Mouse (Mus musculus): ENCODE measurements around the gene Fbxl13.

The Fbxl13 gene

GRCm38 (mm10) chr5:21518207-21518606 is 127.2 kb downstream of the Fbxl13 start:
- no peak for DNase-seq

GRCm38 (mm10) chr5:21517562-21517961 is 127.9 kb downstream of the Fbxl13 start:
- no peak for DNase-seq

GRCm38 (mm10) chr5:21513363-21513762 is 132.1 kb downstream of the Fbxl13 start:
- no peak for DNase-seq

GRCm38 (mm10) chr5:21509801-21510200 is 135.6 kb downstream of the Fbxl13 start:
- DNase-seq, result no peak

DNA sequence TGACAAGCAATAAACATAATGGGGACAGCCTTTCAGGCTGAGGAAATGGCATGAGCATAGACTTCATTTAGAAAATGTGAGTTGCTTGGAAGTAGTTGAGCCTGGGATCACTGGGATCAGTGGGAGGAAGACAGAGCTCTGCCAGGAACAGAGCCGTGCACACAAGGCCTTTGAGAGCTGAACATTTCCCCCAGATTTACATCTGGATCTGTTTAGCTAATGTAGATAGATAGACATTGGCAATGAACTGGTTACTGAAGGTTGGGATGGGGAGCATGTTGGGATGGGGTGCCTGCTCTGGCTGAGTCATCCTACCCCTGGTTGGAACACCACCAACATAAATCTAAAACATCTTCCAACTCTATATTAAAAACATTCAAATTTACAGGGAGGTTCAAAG is 138.5 kb downstream of the Fbxl13 start:
- DNase-seq, result no peak

DNA sequence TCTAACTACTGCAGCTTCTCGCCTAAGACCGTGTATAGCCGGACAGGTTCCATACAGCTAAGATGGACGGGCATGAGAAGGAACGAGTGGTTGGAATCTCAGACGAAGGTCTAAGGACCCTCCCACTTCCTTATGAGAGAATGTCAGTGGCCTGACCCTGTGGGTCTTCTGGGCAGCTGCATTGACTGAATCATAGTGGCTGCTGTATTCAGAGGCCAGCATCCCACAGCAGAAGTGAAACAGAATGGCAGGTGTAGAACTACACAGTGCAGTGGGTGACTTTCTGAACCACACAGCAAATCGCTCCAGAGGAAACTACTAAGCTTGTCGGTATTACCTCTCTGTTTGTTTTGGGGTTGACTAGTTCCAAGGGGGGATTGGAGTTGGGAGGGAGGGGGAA is 140.3 kb downstream of the Fbxl13 start:
- DNase-seq, result no peak

GRCm38 (mm10) chr5:21502936-21503610 is 142.4 kb downstream of the Fbxl13 start:
- DNase-seq, result no peak

DNA sequence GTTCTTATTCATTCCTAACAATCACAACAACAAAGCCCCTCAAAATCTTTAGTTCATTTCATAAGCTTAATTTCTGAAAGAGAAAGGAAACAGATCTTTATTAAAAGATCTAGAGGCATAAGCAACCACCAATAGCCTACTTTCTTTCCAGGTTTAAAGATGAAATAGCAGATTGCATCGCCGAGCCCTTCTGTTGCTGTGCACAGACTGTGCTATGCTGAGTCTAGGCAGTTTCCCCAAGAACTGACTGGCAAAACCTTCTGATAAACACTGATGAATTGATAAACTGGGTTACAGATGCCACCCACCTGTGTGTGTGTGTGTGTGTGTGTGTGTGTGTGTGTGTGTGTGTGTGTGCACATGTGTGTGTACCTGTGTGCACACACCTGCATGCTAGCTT is 144.5 kb downstream of the Fbxl13 start:
- no peak for DNase-seq

GRCm38 (mm10) chr5:21500133-21500532 is 145.3 kb downstream of the Fbxl13 start:
- no peak for DNase-seq

DNA sequence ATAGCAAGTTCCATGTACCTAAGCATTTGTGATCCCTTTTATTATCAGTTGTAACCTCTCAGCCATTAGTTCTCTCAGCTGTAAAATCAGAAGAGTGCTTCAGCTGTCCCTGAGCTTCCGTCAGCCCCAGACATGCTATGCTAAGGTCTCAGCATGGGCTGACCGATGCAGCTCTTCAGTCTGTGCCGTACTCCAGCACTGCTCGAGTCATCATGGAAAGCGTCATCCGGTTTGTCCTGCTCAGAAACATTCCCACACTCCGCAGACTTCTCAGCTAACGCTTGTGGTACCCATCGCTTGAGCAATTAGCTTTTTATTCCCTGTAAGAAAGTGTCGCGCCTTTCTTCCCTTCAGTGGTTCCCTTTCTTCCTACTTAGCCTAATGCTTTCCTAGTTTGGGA is 146.5 kb downstream of the Fbxl13 start:
- DNase-seq, result no peak

DNA sequence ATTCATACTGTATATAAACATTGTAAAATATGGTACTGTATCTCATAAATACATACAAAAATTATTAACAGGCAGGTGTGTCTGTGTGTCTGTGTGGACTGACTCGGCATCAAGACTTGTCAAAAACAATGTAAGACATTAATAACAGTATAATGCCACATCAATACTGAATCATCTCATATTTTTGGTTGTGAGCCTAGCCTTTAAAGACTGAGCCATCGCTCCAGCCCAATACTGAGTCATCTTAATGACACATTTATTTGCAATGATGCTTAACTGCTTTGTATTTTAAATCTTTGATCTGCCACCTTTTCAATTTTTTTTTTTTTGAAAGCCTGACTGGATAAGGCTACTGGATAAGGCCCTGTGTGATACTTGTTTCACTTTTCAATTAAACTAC is 146.9 kb downstream of the Fbxl13 start:
- no peak for DNase-seq

- DNase-seq, result no peak
Measured at GRCm38 (mm10) chr5:21496881-21497280, 148.6 kb downstream of the Fbxl13 start.

DNA sequence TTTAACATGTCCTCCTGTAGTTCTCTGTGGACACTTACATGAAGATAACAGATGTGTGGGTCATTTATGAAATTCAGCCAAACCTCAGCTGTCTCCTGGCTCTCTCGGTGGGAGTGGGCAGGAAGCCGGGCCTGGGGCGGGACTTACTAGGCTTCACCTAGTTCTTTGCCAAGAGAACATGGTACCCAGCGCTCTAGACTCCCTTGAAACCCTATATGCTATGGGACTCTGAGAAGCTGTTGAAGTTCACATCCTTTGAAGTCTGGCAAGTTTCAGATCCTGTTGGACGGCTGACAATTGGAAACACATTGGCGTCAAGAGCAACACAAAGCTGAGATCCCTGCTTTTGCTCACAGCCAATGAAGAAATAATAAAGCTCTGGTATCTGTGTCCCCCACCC is 149.1 kb downstream of the Fbxl13 start:
- DNase-seq, result no peak

GRCm38 (mm10) chr5:21494781-21495180 is 150.7 kb downstream of the Fbxl13 start:
- DNase-seq, result no peak

DNA sequence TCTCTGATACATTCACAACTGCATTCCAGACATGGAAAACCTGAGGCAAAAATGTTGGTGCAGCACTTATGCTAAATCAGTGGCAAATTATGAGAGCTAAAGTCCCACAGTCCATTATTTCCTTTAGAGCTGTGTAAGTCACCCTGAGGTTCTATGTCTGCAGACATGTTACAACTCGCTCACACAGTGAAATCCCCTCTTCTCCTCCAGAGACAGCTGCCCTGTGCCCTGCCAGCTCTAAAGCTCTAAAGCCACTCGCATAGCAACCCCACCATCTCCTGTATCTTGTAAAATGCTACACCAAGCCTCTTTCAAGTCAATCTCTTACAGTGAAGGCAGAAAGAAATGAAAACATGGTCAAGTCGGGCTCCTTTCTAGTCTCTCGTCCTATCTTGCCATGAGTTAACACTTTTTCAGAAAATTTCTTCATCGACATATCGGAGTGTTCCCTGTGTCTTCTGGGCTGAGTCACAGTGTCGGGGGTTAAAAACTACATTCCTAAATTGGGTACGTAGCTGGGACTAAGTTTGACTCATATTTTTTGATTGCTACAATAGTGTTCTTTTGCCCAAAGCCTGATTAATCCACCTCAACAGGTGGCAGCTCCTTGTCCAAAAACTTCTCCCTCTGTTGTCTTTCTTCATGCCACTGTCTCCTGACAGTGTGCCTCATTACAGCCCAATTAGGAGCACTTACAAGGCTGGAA is 152.0 kb downstream of the Fbxl13 start:
- DNase-seq, result no peak

GRCm38 (mm10) chr5:21492213-21492612 is 153.2 kb downstream of the Fbxl13 start:
- no peak for DNase-seq

DNA sequence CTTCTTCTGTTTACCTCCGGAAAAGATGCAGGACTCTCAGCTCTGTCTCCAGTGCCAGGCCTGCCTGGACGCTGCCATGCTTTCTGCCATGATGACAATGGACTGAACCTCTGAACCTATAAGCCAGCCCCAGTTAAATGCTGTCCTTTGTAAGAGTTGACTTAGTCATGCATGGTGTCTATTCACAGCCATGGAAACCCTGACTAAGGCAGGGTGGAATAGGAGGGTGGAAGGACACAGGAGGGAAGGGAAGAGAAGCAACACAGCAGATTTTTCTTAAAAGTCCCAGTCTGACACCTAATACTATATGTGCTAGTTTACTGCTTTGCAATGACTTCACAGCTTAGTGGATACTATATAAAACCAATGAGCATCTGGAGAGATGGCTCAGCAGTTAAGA is 154.0 kb downstream of the Fbxl13 start:
- DNase-seq, result no peak

DNA sequence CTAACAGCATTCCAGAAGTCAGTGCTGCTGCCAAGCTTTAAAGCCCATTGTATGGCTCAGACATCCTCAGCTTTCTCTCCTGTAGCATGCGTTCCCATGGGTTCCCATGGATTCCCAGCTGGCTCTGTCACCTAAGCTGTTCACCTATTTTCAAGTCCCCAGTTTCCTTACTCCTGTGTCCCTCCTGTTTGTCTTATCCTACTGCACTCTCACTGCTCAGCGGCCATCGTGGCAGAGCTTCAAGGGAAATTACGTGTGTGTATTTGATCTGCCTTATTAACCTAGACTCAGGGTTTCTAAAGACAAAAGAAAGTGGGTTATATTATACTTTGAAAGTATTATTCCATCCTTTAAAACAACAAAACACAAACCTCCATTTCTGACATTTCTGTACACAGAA is 156.3 kb downstream of the Fbxl13 start:
- no peak for DNase-seq

DNA sequence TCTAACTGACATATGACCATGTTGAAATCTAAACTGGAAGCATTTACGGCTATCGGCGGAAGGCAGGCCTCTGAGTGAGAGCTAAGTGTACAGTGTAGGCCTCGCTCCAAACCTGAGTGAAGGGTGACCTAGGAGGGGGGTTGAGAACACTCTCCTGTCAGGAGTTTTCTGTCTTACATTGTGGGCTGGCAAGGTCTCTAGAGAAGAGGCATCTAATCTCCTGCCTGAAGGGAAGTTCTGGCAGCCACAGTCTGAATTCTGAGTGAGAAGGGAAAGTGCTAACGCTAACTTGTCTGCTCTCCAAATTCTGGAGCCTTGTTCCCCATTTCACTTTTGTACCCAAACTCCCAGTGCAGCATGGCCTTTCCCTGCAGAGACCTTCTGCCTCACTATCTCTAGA is 156.9 kb downstream of the Fbxl13 start:
- DNase-seq, result no peak

DNA sequence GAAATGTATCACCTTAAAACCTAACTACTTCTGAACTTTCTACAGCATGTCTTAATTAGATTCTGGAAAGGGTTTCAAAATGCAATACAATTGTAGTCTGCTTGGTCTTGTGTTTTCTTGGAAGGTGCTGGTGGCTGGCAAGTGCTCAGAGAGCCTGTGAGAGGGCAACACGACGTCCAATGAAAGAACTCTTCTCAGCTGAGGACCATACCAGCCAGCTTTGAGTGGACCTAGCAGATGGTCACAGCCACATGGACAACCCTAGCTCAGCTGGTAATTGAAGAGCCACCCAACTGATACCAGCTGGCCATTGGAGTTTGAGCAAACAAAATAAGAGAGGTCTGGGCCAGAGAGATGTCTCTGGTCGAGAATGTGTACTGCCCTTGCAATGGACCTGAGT is 157.7 kb downstream of the Fbxl13 start:
- no peak for DNase-seq

- DNase-seq, result no peak
Measured at GRCm38 (mm10) chr5:21487306-21487705, 158.1 kb downstream of the Fbxl13 start.

GRCm38 (mm10) chr5:21486798-21487197 is 158.6 kb downstream of the Fbxl13 start:
- DNase-seq, result no peak

- DNase-seq, result no peak
Measured at GRCm38 (mm10) chr5:21485197-21485829, 160.1 kb downstream of the Fbxl13 start.

DNA sequence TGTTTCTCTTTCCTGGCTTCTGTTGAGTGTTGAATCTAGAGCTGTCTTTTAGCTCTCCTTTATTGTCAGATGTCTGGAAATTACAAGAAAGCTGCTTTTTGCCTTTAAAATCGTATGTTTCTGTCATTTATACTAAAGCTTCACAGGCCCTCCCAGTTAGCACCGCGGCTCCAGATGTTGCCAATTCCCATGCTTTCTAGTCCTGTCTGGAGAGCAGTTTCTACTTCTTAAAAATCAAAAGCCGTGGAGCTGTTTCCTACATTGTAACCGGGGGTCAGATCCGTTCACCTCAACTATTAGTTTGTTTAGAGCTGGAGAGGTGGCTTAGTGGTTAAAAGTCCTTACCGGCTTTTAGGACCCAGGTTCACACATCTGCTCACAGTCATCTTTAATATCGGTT is 162.2 kb downstream of the Fbxl13 start:
- DNase-seq, result no peak
